Mouse (Mus musculus): ENCODE results near the gene Fgf10.

The Fgf10 gene

GRCm38 (mm10) chr13:118835078-118835477, 165.5 kb downstream of the Fgf10 start:
- DNase-seq (ENCODE audit: low spot score in 2 of 2) = no peak
